Mouse (Mus musculus) bone marrow macrophage, adult 2 months (primary cell): ENCODE measurements around the gene Pou6f1.

Experiments used
- CTCF ChIP-seq: IDR thresholded peaks from 2 replicates; pipeline ENCODE4 v1.5.1; 2012; ENCODE audit warnings: low read depth, mild to moderate bottlenecking, low read length, moderate library complexity
- POLR2A ChIP-seq: IDR thresholded peaks from 2 replicates; pipeline ENCODE4 v1.6.1; 2012; ENCODE audit warnings: mild to moderate bottlenecking, low read depth, low read length, borderline replicate concordance

DNA sequence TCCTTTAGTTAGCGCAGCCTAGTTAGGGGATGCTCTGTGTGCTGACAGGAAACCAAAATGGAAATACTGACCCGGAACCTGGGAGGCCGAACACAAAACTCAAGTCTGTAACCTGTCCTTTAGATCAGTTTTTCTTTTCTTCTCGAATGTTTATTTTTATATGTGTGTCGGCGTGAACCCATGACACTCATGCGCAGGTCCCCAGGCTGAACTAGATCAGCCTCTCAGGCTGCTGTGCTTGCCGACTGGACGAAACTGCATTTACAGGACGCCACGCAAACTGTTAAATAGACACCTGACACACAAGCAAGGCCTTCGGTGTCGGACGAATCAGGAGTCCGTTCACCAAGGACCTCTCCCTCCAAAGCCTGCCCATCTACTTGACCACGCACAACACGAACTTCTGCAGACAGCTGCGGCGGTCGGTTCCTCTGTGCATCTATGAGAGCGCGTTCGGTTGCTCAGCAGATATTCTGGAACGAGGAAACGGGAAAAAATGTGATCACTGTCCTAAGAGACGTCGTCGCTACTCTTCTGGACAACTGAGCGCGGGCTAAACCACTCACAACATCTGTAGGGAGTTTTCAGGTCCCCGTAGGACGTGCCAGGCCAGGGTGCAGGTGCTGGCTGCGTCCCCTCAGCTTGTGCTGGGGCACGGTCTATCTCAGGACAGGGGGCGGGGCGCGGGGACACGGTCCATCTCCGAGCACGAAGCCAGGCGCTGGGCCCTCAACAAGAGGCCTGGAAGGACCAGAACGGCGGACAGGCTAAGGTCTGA lies 14.6 kb upstream of the Pou6f1 start:
- TF ChIP-seq POLR2A (no peak), CTCF (no peak)
